Mouse (Mus musculus): ENCODE results near the gene Zfhx2.

DNA sequence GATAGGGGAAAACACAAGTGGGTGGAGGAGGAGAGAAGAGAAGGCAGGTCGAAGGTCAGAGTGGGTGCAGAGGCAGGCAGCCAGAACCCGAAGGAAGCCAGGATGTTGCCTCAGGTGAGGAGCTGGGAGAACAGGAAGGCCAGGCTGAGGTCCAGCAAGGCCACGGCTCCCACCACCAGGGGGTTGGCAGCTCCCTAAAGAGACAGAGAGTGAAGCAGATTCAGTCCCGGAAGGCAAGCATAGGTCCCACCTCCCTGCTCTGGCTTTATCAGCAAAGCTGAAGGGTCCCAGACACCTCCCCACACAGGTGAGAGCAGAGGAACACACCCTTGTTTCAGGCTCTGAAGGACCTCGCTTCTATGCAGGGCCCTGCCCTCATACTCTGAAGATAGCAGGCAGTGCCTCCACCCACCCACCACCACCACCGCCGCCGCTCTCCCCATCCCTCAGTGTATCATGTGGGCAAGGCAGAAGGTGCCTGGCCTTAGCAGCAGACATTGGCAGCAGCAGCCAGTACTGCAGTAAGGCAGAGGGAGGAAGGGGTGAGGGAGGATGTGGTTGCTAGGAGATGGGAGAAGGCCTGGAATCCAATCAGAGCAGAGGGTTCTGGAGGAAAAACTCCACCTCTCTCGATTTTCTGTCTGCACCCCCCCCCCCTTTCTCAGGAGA lies 16.2 kb upstream of the Zfhx2 start:
- TF ChIP-seq POLR2A (IDR thresholded peaks at IDR 0.05; ENCODE audit: insufficient read depth, low read depth, low read length) (no peak), CTCF (IDR thresholded peaks at IDR 0.05; ENCODE audit: insufficient read depth, low read depth, low read length) (no peak)

Data from olfactory bulb, adult 2 months (tissue).